ENCODE assay signal across 8 mouse cellular contexts in genomic region chr2:53437046-53437815, GRCm38 (mm10).
DNase-seq lines count a peak whose midpoint lies in the region; ATAC-seq and TF ChIP-seq lines count a peak whose summit lies in the region.

No protein-coding gene starts in this region.

- TF ChIP-seq CTCF in forebrain, postnatal 0 days (IDR thresholded peaks at IDR 0.05; ENCODE audit: low read depth) = no peak; the same call in 1 of the 2 replicates

- no peak overlapping the region for H3K9ac ChIP-seq in forebrain, postnatal 0 days

- H3K4me3 ChIP-seq in forebrain, postnatal 0 days (ENCODE audit: low read depth, low read length) = no peak overlapping the region

- 15% methylated on average over 5 of the region's 5 CpGs for WGBS in forebrain, postnatal 0 days

- peak; percentile 5 to 40 for DNase-seq in left cerebral cortex, adult 9 months (ENCODE audit: low spot score in 2 of 2)
- DNase-seq in left cerebral cortex, adult 11 months (ENCODE audit: low spot score) = no peak
- peak; percentile 83 for DNase-seq in forebrain, postnatal 0 days
- peak; percentile 31 to 48 for DNase-seq in layer of hippocampus, postnatal 25 days (ENCODE audit: extremely low spot score in 1 of 2, low spot score in 1 of 2)
- peak; percentile 7 to 32 for DNase-seq in right cerebral cortex, adult 2 months (ENCODE audit: low spot score in 2 of 2)
- no peak for DNase-seq in MN1 (ENCODE audit: low spot score)
- no peak for DNase-seq in heart, postnatal 10 days
- no peak for DNase-seq in kidney, postnatal 10 days

- no peaks in the 10 kb centered on the region for H3K4me1 ChIP-seq in forebrain, postnatal 0 days (ENCODE audit: insufficient read depth)

- intact Hi-C loops in heart, postnatal 10 days (cut with DNase I) = no loop called here

- no peaks in the 10 kb centered on the region for H3K36me3 ChIP-seq in forebrain, postnatal 0 days (ENCODE audit: insufficient read depth)

- peak overlapping the region; percentile 35 for H3K27ac ChIP-seq in forebrain, postnatal 0 days (ENCODE audit: low read depth, low read length)

- ATAC-seq in forebrain, postnatal 0 days = peak; percentile 93

- no peaks in the 10 kb centered on the region for H3K27me3 ChIP-seq in forebrain, postnatal 0 days (ENCODE audit: insufficient read depth, low read length)

- no peaks in the 10 kb centered on the region for H3K9me3 ChIP-seq in forebrain, postnatal 0 days (ENCODE audit: low read length)

- H3K4me2 ChIP-seq in forebrain, postnatal 0 days (ENCODE audit: low read depth) = no peak overlapping the region

Comparison
In these comparisons a context has a peak if more than half of its experiments do, and no peak if none do; other contexts are left out.
1. DNase-seq: peak in left cerebral cortex, adult 9 months (2 of 2), forebrain, postnatal 0 days (single experiment), layer of hippocampus, postnatal 25 days (2 of 2) and right cerebral cortex, adult 2 months (2 of 2); none in left cerebral cortex, adult 11 months (single experiment), MN1 (single experiment), heart, postnatal 10 days (0 of 2) and kidney, postnatal 10 days (single experiment).